Mouse (Mus musculus) thymus, adult 2 months (tissue): Measurements from ENCODE around the gene Orc3.

Source experiments
- CTCF ChIP-seq: fragments of 200-500 bp; IDR thresholded peaks from 2 replicates; pipeline ENCODE4 v1.5.1; 2012; ENCODE audit warnings: mild to moderate bottlenecking, control low read depth, low read length, moderate library complexity, borderline replicate concordance; ENCODE audit not compliant: control insufficient read depth, poor library complexity, insufficient read depth; ENCODE audit errors: extremely low read depth
- POLR2A ChIP-seq: fragments of 200-500 bp; IDR thresholded peaks from 2 replicates; pipeline ENCODE4 v1.6.1; 2012; ENCODE audit warnings: mild to moderate bottlenecking, low read length, control low read depth, moderate library complexity; ENCODE audit not compliant: control insufficient read depth, poor library complexity, insufficient read depth; ENCODE audit errors: extremely low read depth

- TF ChIP-seq CTCF: no peak
- no peak for TF ChIP-seq POLR2A
These were observed 88.0 kb downstream of the Orc3 start for GRCm38 (mm10) chr4:34526771-34527170.
